Mouse (Mus musculus) heart, adult 2 months (tissue): ENCODE measurements around the gene Hells. TPM values are rescaled to one million over a fixed set of nuclear protein-coding genes. Genes with fewer than 3 reads are reported as not detected.

ENCODE experiments used
- DNase-seq, 2 experiments: peaks; one replicate each; pipeline ENCODE4 v3.0.0; 2021
- H3K27ac ChIP-seq: fragments of 200-600 bp; 2 replicates; pipeline ENCODE4 v1.8.1; 2022
- H3K27me3 ChIP-seq: fragments of 200-500 bp; 2 replicates; pipeline ENCODE4 v1.6.1; 2012; ENCODE audit warnings: mild to moderate bottlenecking, low read length, inconsistent platforms, mixed read lengths; ENCODE audit not compliant: control insufficient read depth, insufficient read depth
- H3K36me3 ChIP-seq: fragments of 200-500 bp; 2 replicates; pipeline ENCODE4 v1.6.1; 2012; ENCODE audit warnings: low read length, inconsistent platforms; ENCODE audit not compliant: control insufficient read depth, insufficient read depth
- H3K4me1 ChIP-seq: fragments of 200-500 bp; 2 replicates; pipeline ENCODE4 v1.6.1; 2011; ENCODE audit warnings: low read length; ENCODE audit not compliant: control insufficient read depth, insufficient read depth
- H3K4me3 ChIP-seq: fragments of 200-600 bp; 2 replicates; pipeline ENCODE4 v1.8.1; 2022
- H3K79me2 ChIP-seq: fragments of 200-500 bp; replicated peaks from 2 replicates; pipeline ENCODE4 v1.6.1; 2012; ENCODE audit warnings: mild to moderate bottlenecking, inconsistent platforms, low read length, moderate library complexity, mixed read lengths; ENCODE audit not compliant: control insufficient read depth, insufficient read depth
- H3K9ac ChIP-seq: fragments of 200-500 bp; 2 replicates; pipeline ENCODE4 v1.6.1; 2012; ENCODE audit warnings: low read depth, mild to moderate bottlenecking, control low read depth, inconsistent platforms, low read length, mixed read lengths
- CTCF ChIP-seq: fragments of 200-600 bp; IDR thresholded peaks from 2 replicates; pipeline ENCODE4 v1.8.1; 2022; ENCODE audit warnings: antibody characterized with exemption, mild to moderate bottlenecking, moderate library complexity
- EP300 ChIP-seq: fragments of 200-500 bp; IDR thresholded peaks from 2 replicates; pipeline ENCODE4 v1.6.1; 2011; ENCODE audit warnings: low read depth, low read length, control low read depth; ENCODE audit not compliant: insufficient read depth
- POLR2A ChIP-seq: fragments of 200-500 bp; IDR thresholded peaks from 2 replicates; pipeline ENCODE4 v1.6.1; 2011; ENCODE audit warnings: mild to moderate bottlenecking, low read depth, low read length, control low read depth; ENCODE audit not compliant: insufficient read depth
- WGBS: fragments of 180-500 bp; shearing (Covaris S2); methylation state at CpG from one replicate; pipeline ENCODE4 v1.1.7; 2018; 5-methylcytosine and 5-hydroxymethylcytosine counted together
- intact Hi-C: fragments of 180-260 bp; cut with DNase I; formaldehyde crosslinking; loops from one replicate; pipeline ENCODE4 v1.15.1; 2025
- microRNA-seq, 2 experiments: library from miRNA; unstranded; fragments of <30 nt; microRNA quantifications; one replicate each; pipeline ENCODE4 v1.2.0; 2021
- polyA plus RNA-seq: library from polyadenylated mRNA; depleted of rRNA; stranded (reverse); fragments of >200 nt; gene quantifications from 2 replicates; pipeline ENCODE4 v1.2.3, GENCODE M21; 2012; rRNA removed
- total RNA-seq, 2 experiments: library from RNA; stranded (reverse); gene quantifications; 2 replicates each; pipeline ENCODE4 v1.2.3; 2021

Hells gene
- total and polyA plus RNA-seq, 3 experiments, result 0.08 to 0.57 (median 0.48) TPM

DNA sequence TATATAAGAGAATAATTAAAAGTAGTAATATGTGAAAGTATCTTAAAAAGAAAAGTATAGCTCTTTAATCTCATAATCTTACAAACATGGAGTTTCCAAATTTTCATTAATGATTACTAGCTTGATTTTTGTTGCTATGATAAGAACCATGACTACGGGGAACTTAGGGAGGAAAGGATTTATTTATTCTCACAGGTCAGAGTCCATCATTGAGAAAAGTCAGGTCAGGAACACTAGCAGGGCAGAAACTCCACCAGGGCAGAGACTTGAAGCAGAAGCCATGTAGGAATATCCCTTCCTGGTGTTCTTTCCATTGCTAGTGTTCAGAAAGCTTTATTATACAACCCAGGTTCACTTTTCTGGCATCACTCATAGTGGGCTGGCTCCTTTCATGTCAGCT lies 68.0 kb downstream of the Hells start:
- Histone ChIP-seq H3K9ac (no peak overlapping the region), H3K27ac (no peak overlapping the region), H3K4me3 (no peak overlapping the region), H3K36me3 (no peaks in the 10 kb centered on the region), H3K79me2 (no peaks in the 10 kb centered on the region), H3K4me1 (no peaks in the 10 kb centered on the region), H3K27me3 (no peaks in the 10 kb centered on the region)
- 66% methylated on average over 1 of the region's 1 CpGs for WGBS
- DNase-seq, result no peak
- TF ChIP-seq CTCF, result no peak
- intact Hi-C loops, result no loop called here

GRCm38 (mm10) chr19:39005132-39005531 lies 74.4 kb downstream of the Hells start:
- Histone ChIP-seq H3K36me3 (no peaks in the 10 kb centered on the region), H3K27ac (no peak overlapping the region), H3K4me3 (no peak overlapping the region), H3K27me3 (no peaks in the 10 kb centered on the region), H3K9ac (no peak overlapping the region), H3K4me1 (no peaks in the 10 kb centered on the region), H3K79me2 (no peaks in the 10 kb centered on the region)
- 88% methylated on average over 1 of the region's 1 CpGs for WGBS
- DNase-seq, result no peak
- no peak for TF ChIP-seq CTCF
- no peak for TF ChIP-seq EP300
- no peak for TF ChIP-seq POLR2A
- intact Hi-C loops, result no loop called here

DNA sequence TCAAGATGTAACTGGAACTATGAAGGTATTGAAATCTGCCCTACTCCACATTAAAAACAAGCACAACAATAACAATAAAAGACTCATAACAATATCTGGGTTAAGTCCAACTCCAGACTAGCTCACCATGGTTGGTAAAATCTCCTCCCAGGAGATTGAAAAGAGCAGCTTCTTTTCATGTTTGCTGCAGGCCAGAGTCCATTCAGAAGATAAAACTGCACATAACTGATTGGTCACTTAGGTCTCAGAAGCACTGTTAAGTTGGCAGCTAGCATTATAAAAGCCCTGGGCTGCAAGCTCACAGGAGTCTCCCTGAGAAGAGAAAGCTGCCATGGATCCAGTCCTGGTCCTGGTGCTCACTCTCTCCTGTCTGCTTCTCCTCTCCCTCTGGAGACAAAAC lies 76.0 kb downstream of the Hells start, which contains the start of gene Cyp2c55:
Gene Cyp2c55, plus strand, starts transcription at position 305 of the 400 bp plus-strand sequence.
- no peaks in the 10 kb centered on the region for H3K4me1 ChIP-seq
- H3K4me3 ChIP-seq, result no peak within 1 kb of the TSS
- no peak within 1 kb of the TSS for H3K27ac ChIP-seq
- TF ChIP-seq POLR2A, result no peak
- H3K27me3 ChIP-seq, result no peaks in the 10 kb centered on the region
- intact Hi-C loops, result no loop called here
- H3K9ac ChIP-seq, result no peak within 1 kb of the TSS
- no peaks in the 10 kb centered on the region for H3K36me3 ChIP-seq
- no peaks in the 10 kb centered on the region for H3K79me2 ChIP-seq
- DNase-seq, result no peak

Small RNAs within 50 kb of the gene (microRNA-seq; reads per million reads assigned to microRNA genes)
- 0 reads per million in 2 experiments for gene Gm23800

Other genes starting within 250 kb of the Hells start
- 1 to 10 TPM; 6.7 to 7.6 TPM for gene Noc3l, start 111.7 kb upstream of the Hells start, total RNA-seq
- gene Noc3l, start 111.7 kb upstream of the Hells start, polyA plus RNA-seq, result 1.8 and 2.8 TPM in 2 replicates
- gene Tbc1d12, start 94.3 kb upstream of the Hells start, total RNA-seq, result 1 to 10 TPM; 6.8 to 7.0 TPM
- 1.5 and 3.1 TPM in 2 replicates for gene Tbc1d12, start 94.3 kb upstream of the Hells start, polyA plus RNA-seq
- not detected for gene Cyp2c55, start 76.1 kb downstream of the Hells start, total RNA-seq
- gene Cyp2c55, start 76.1 kb downstream of the Hells start, polyA plus RNA-seq, result not detected in 2 replicates
- not detected for gene Cyp2c65, start 130.1 kb downstream of the Hells start, total RNA-seq
- not detected in 2 replicates for gene Cyp2c65, start 130.1 kb downstream of the Hells start, polyA plus RNA-seq
- not detected for gene Cyp2c66, start 183.0 kb downstream of the Hells start, total RNA-seq
- gene Cyp2c66, start 183.0 kb downstream of the Hells start, polyA plus RNA-seq, result not detected in 2 replicates